Mouse (Mus musculus) brain, embryonic 14.5 days (tissue): Measurements from ENCODE around the gene Fut4.

Experiments used
- CTCF ChIP-seq: fragments of 200-500 bp; IDR thresholded peaks from 2 replicates; pipeline ENCODE4 v1.5.1; 2012; ENCODE audit warnings: inconsistent platforms, mild to moderate bottlenecking, moderate library complexity, borderline replicate concordance; ENCODE audit not compliant: insufficient read depth, insufficient read length; ENCODE audit errors: extremely low read depth
- POLR2A ChIP-seq: fragments of 200-500 bp; IDR thresholded peaks from 2 replicates; pipeline ENCODE4 v1.6.1; 2012; ENCODE audit warnings: mild to moderate bottlenecking, inconsistent platforms, borderline replicate concordance; ENCODE audit not compliant: poor library complexity, insufficient read depth, insufficient read length, severe bottlenecking; ENCODE audit errors: extremely low read depth

DNA sequence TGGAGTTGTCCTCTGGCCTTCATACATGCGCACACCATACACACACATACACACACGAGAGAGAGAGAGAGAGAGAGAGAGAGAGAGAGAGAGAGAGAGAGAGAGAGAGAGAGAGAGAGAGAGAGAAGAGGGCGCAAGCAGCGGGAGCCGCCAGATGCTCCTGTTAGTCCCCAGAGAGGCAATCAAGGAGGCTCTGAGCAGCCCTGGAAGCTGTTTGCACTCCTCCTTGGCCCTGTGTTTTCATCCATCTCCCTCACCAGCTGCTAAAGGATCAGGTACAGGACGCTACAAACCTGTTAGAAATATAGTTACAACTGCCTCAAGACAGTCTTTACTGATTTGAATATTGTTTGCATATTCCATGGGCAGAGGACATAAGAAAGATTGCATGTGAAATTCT lies 17.6 kb upstream of the Fut4 start:
- TF ChIP-seq POLR2A (no peak), CTCF (no peak)
